Mouse (Mus musculus) intestine, postnatal 0 days (tissue): ENCODE measurements around the gene Gm853. TPM values are rescaled to one million over a fixed set of nuclear protein-coding genes. Genes with fewer than 3 reads are reported as not detected.

Experiments used
- ATAC-seq: fragments of 200-750 bp; cut with Nextera tagmentation; 2 replicates; pipeline ENCODE4 v1.8.0; 2017; ENCODE audit warnings: mild to moderate bottlenecking, moderate TSS enrichment, moderate library complexity
- H3K27ac ChIP-seq: fragments of 300-500 bp; sonication (generic); 2 replicates; pipeline ENCODE4 v1.5.1; 2014; ENCODE audit warnings: mild to moderate bottlenecking, low read depth, low read length, moderate library complexity
- H3K27me3 ChIP-seq: fragments of 300-500 bp; sonication (generic); replicated peaks from 2 replicates; pipeline ENCODE4 v1.6.1; 2014; ENCODE audit warnings: low read length, mixed read lengths; ENCODE audit not compliant: control insufficient read depth, insufficient read depth
- H3K36me3 ChIP-seq: fragments of 300-500 bp; sonication (generic); 2 replicates; pipeline ENCODE4 v1.6.1; 2014; ENCODE audit warnings: mild to moderate bottlenecking, moderate library complexity; ENCODE audit not compliant: control insufficient read depth, insufficient read depth
- H3K4me1 ChIP-seq: fragments of 300-500 bp; sonication (generic); replicated peaks from 2 replicates; pipeline ENCODE4 v1.6.1; 2014; ENCODE audit warnings: antibody characterized with exemption, low read length, mixed read lengths; ENCODE audit not compliant: control insufficient read depth, insufficient read depth
- H3K4me2 ChIP-seq: fragments of 300-500 bp; sonication (generic); replicated peaks from 2 replicates; pipeline ENCODE4 v1.6.1; 2014; ENCODE audit warnings: low read depth, mild to moderate bottlenecking, moderate library complexity
- H3K4me3 ChIP-seq: fragments of 300-500 bp; sonication (generic); 2 replicates; pipeline ENCODE4 v1.5.1; 2014; ENCODE audit warnings: low read depth, low read length
- H3K9ac ChIP-seq: fragments of 300-500 bp; sonication (generic); 2 replicates; pipeline ENCODE4 v1.6.1; 2014; ENCODE audit warnings: mild to moderate bottlenecking, low read depth, low read length
- H3K9me3 ChIP-seq: fragments of 300-500 bp; sonication (generic); 2 replicates; pipeline ENCODE4 v1.6.1; 2016; ENCODE audit warnings: mixed run types; ENCODE audit not compliant: control insufficient read depth
- CTCF ChIP-seq: sonication (generic); IDR thresholded peaks from 2 replicates; pipeline ENCODE4 v1.5.1; 2016; ENCODE audit warnings: low read depth, mild to moderate bottlenecking, control low read depth, antibody characterized with exemption, moderate library complexity
- WGBS: fragments of 180-500 bp; shearing (Covaris S2); extraction: QIAGEN DNeasy Blood & Tissue Kit; methylation state at CpG from one replicate; pipeline ENCODE4 v1.1.7; 2014; 5-methylcytosine and 5-hydroxymethylcytosine counted together
- polyA plus RNA-seq: library from polyadenylated mRNA; unstranded; fragments of >200 nt; fragmentation: Nextera tagmentation; extraction: Ambion mirVana; gene quantifications from 2 replicates; pipeline ENCODE4 v1.2.1, GENCODE M21; 2015

The Gm853 gene
- polyA plus RNA-seq, 1 experiment from 2014 or later, result not detected

- Histone ChIP-seq H3K4me3 (no peak overlapping the region), H3K36me3 (peaks cover 30% of the 10 kb centered on the region; the same call in 1 of the 2 replicates), H3K4me1 (peaks cover 24% of the 10 kb centered on the region), H3K27me3 (no peaks in the 10 kb centered on the region), H3K27ac (no peak overlapping the region), H3K4me2 (no peak overlapping the region), H3K9ac (no peak overlapping the region), H3K9me3 (no peaks in the 10 kb centered on the region)
- no peak for ATAC-seq
- 88% methylated on average over 6 of the region's 6 CpGs for WGBS
- TF ChIP-seq CTCF, result no peak
Measured at GRCm38 (mm10) chr4:130164121-130164520, 58.1 kb downstream of the Gm853 start.

- 20% methylated on average over 20 of the region's 20 CpGs for WGBS
- H3K9ac ChIP-seq, result no peak overlapping the region
Measured at GRCm38 (mm10) chr4:130163391-130163861, 58.8 kb downstream of the Gm853 start.

GRCm38 (mm10) chr4:130161349-130161748, 60.9 kb downstream of the Gm853 start:
- H3K9me3 ChIP-seq, result no peaks in the 10 kb centered on the region
- no peaks in the 10 kb centered on the region for H3K27me3 ChIP-seq
- no peak for ATAC-seq
- H3K4me1 ChIP-seq, result peaks cover 6% of the 10 kb centered on the region; the same call in 1 of the 2 replicates
- H3K27ac ChIP-seq, result no peak overlapping the region
- no peak for TF ChIP-seq CTCF
- H3K4me2 ChIP-seq, result no peak overlapping the region
- peaks cover 16% of the 10 kb centered on the region; the same call in 1 of the 2 replicates for H3K36me3 ChIP-seq
- H3K4me3 ChIP-seq, result no peak overlapping the region
- 45% methylated on average over 4 of the region's 4 CpGs for WGBS
- no peak overlapping the region for H3K9ac ChIP-seq

More at GRCm38 (mm10) chr4:130163391-130163861, 58.8 kb downstream of the Gm853 start:
- no peaks in the 10 kb centered on the region for H3K27me3 ChIP-seq
- H3K4me1 ChIP-seq, result peaks cover 18% of the 10 kb centered on the region
- H3K9me3 ChIP-seq, result no peaks in the 10 kb centered on the region
- TF ChIP-seq CTCF, result no peak
- no peak overlapping the region for H3K4me3 ChIP-seq
- H3K4me2 ChIP-seq, result peak overlapping the region; percentile 43
- no peak for ATAC-seq
- H3K36me3 ChIP-seq, result peaks cover 30% of the 10 kb centered on the region; the same call in 1 of the 2 replicates
- H3K27ac ChIP-seq, result 0 out of 2 replicates have a peak overlapping the region, but pooled peaks have one; percentile 2

Other genes with a start within 250 kb of the Gm853 start
- 0.43 and 0.70 TPM in 2 replicates for gene Adgrb2, start 237.5 kb downstream of the Gm853 start, polyA plus RNA-seq
- 23.1 and 25.6 TPM in 2 replicates for gene Col16a1, start 174.6 kb downstream of the Gm853 start, polyA plus RNA-seq
- 72.7 and 73.4 TPM in 2 replicates for gene Pef1, start 119.8 kb downstream of the Gm853 start, polyA plus RNA-seq
- 0.81 and 0.91 TPM in 2 replicates for gene Hcrtr1, start 83.0 kb downstream of the Gm853 start, polyA plus RNA-seq
- gene Tinagl1, start 47.3 kb downstream of the Gm853 start, polyA plus RNA-seq, result 87.2 and 88.8 TPM in 2 replicates
- gene Serinc2, start 56.8 kb upstream of the Gm853 start, polyA plus RNA-seq, result 21.5 and 26.1 TPM in 2 replicates
- gene Fabp3, start 86.2 kb upstream of the Gm853 start, polyA plus RNA-seq, result 5.0 and 7.1 TPM in 2 replicates
- gene Gm10570, start 86.3 kb upstream of the Gm853 start, polyA plus RNA-seq, result not detected in 2 replicates
- gene Zcchc17, start 137.5 kb upstream of the Gm853 start, polyA plus RNA-seq, result 46.4 and 49.2 TPM in 2 replicates
- gene Snrnp40, start 137.7 kb upstream of the Gm853 start, polyA plus RNA-seq, result 44.3 and 46.1 TPM in 2 replicates